Mouse (Mus musculus): Measurements from ENCODE around the gene Immp2l.
A peak's percentile ranks its signal among the peaks of the same experiment; 100 is the strongest.

Immp2l gene

DNA sequence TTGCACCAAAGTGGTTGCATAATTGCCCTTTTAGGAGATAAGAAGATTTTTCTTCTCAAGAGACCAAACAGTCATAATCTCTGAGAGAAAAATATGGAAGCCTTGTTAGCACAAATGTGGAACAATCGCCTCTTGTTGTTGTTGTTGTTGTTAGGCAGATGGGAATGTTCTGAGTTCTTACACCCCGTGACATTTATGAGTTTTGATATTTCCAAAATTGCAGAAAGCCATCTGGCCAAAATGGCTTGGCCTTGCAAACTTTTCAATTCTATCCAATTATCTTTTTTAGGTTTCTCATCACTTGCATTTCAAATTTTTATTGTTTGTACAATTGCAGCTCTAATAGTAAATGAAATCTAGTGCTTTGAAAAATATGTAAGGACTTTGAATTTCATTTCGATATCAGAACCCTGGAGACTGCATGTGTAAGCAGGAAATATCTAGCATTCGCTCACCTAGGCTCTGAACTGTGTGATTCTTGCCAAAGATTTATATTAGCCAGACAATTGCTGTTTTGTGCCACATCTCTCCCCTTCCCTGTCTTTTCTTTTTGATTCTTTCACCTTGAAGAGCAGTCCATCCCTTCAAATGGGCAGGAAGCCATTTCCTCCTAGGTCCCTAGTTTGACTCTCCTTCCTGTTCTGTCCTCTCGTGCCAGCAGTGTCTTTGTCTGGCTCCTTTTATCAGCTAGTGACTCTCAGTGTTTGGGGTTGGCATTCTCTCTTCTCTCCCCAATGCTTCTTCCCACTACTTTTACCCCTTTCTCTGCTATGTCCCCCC, 412.5 kb downstream of the Immp2l start:
- no peak for DNase-seq (ENCODE audit: low read depth)

DNA sequence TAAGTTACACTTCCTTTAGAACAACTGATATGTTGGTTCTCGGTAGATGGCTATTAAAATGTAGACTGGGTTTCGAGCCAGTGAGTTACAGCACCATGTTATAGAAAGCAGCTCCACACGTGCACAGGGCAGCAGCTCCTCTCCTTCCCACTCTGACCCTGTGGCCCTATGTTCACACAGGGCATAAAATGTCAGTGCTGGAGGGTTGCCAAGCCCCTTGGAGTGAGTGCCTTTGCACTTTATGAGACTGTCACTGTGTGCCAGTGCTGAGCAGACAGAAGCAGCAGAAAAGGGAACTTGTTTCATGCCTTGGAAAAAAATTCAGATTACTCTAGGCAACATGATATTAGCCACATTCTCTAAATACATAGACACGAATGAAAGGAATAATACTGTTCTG, 414.6 kb downstream of the Immp2l start:
- no peak for DNase-seq (ENCODE audit: low read depth)

DNA sequence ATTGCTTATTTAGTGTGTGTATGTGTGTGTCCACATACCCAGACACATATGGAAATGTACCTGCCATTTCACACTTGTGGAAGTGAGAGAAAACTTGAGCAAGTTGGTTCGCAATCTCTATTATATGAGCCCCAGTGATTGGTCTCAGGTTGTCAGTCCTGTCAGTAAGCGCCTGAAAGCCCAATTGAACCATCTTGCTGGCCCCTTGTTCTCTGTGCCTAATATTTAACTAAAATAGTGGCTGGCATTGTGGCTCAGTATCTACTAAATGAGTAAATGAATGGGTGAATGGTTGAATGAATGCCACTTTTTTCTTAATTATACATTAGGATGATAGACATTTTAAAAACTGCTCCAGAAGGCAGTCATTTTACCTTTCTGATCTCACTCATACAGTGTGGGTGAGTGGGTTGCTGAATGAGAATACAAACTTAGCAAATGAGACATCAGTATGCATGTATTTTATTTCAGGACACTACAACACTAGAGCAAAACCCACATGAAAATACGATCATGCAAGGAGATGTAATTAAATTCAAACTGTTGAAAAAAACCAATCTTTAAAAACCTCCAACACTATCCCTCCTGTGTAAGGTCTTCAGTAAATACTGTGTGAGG, 444.6 kb downstream of the Immp2l start:
- DNase-seq (ENCODE audit: low read depth), result no peak

DNA sequence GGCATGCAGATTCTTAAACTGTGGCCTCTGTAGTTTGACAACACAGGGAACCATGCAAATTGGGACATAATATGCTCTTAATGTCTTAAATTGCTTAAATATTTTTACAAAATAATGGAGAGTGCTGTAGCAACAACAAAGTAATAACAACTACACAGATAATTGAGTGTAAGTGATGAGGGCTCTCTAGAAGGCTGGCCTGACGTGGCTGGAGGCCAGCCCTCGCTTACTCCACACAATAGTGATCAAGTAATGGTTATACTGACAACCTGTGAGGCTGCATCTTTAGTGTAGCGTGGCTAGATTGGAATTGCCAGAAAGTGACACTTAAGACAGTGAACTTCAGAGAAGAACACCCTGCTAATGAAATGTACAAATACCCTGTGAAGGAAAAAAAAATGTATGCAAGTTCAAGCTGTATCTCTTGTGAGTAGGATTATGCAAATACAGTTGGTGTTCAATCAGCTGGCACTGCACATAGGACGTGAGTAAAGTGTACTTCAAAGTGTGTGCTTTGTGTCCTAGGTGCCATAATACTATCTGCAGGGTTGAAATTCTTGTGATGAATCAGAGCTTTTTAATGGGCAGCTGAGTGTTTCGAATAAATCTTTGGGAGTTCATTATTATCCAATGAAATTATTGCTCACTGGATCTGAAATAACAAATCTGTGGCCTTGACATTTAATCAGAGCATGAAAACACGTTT, 445.4 kb downstream of the Immp2l start:
- DNase-seq (ENCODE audit: low read depth), result no peak

DNA sequence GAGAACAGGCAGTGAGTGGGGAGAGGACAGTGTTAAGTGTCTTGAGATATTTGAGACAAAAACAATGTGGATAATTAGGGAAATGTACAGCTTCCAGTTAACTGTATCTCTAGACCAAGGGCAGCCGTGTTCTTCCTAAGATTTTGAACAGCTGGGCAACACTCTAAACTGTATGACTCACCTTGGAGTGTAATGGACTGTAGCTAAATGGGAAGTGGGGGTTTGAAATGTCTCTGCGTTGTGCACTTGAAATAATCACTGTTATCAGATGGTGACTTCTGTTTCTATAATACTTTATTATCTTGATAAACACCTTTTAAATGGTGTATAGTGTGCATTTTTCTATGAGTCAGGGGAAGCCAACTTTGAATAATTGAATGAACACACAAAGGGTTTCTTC, 457.6 kb downstream of the Immp2l start:
- DNase-seq (ENCODE audit: low read depth), result no peak

DNA sequence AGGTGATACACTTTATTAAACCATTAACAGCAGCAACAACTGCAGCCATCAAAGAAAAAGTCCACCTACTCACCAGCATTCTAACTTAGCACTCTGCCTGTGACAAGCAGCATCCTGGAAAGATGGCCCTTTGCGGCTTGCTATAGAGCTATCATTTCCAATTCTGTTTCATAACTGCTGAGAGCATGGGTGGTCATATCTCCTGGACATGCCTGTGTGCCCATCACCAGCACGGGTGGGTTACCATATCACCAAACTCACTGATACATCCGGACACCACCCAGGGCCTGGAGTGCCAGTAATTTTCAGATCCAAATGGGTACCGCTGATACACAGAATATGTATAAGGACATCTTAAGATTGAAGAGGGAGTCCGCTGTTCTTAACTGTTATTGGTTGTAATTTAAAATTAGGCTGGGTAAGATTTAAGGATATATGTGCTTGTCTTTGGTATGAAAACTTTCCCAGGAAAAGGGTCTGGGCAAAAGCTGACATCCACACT, 459.3 kb downstream of the Immp2l start:
- DNase-seq (ENCODE audit: low read depth), result no peak

DNA sequence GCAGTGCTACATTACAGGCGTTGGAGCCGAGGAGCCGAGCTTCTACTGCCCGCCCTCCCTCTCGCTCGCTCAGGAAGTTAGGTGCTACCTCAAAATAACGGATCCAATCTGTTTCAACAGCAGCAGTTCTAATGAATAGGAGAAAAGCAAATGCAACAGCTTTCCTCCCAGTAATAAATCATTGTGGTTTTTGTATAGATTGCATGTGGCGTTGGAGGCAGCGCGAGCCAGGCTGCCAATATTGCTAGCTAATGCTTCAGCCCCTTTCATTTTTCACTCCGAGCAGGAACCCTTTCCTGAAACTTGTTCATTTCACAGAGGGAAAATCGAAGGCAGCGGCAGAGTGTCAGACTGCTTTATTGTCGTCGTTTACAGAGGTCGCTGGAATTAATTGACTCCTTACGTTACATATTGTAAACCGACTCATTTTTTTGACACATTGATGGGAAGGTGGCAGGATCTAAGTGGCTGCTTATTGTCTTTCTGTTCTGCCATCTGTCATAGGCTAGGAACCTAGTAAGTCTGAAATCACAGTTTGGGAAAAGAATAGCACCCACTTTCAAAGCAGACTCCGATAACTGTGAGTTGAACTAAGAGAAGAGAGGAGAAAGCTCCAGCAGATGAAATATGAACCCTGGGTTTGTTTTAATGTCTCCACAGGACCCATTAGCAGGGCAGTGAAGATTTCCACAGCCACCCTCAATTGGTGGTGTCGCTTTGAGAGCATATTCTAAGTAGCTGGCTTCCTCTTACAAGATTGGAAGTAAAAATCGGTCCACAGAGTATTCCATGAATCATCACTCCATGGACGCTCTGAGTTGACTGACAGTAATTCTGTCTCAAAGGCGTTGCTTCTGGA, 459.9 kb downstream of the Immp2l start:
- peak; percentile 16 for DNase-seq (ENCODE audit: low read depth)

DNA sequence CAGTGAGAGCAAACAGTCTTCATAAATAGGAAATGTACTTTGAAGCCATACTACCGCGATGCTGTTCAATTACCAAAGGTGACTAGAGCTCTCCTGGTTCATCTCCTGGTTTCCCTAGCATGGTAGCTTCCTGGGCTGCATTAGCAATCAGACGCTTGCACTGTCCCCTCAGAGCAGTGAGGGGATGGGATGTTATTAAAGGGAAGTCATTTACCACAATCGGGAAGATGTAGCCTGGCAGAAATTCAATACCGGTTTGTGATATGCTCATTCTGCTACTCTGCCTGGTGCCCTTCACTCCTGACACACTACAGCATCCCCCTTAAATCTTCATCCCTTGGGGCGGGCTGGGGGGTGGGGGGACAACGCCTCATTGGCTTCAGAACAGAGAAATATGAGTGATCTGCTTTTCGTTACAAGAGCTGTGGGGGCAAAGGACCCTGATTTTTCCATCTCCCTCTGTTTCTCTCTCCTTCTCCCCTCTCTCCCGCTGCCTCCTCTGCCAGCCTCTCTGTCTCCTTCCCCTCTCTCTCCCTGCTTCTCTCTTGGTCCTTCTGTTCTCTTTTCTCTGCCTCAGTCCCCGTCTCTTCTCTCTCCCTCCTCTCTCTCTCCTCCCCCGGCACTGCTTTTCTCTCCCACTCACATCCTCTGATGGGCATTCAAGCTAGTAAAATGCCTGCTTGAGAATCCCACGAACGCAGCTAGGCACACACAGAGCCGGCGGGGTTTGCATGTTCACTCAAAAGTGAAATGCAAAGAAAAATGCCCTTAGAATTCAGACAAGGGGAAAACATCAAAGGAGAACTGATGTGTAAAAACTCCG, 461.0 kb downstream of the Immp2l start:
- DNase-seq (ENCODE audit: low read depth), result peak; percentile 11

DNA sequence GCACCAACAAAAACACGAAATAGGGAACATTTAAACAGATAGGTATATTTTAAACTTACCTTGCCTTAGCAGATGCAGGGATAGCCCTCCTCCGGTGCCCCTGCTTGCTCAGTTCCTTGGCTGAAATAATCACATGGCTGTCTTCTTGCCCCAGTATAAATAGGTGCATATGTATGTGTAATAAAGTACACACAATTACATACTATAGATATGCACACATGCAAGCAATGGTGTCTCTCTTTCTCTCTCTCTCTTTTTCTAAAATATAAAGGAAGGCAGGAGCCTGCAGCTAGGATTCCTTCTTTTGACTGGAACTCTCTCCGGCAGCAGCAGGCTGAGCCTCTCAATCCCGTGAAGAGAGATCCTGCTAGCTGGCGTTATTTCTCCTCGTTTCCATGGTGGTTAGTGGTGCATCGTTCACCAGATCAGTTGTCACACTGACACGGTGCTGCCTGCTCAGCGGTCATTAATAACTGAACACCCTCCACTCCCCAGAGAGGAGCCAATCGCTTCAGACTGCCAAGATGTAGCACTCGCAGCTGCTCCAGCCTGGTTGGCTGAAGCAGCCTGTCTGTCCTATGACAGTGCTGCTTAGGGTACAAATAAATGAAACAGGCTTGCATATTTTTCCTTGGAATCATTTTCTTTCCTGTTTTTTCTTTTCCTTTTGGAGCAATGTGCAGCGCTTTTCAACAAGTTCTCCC, 461.8 kb downstream of the Immp2l start:
- peak; percentile 19 for DNase-seq (ENCODE audit: low read depth)

DNA sequence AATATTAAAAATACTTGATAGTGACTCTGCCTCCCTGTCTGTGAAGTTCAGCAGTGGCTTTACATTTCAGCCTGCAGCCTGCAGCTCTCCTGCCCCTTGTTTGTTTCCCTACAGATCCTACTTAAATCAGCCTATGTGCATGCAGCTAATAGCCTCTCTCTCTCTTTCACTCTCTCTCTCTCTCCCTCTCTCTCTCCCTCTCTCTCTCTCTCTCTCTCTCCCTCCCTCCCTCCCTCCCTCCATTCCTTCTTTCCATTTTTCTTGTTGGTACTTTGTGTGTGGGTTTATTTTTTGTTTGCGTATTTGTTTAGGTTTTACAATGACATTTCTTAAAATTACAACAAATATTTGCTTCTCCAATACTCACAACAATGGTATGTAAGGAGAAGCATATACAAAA, 462.4 kb downstream of the Immp2l start, which contains the start of gene Lrrn3:
Gene Lrrn3, minus strand, starts transcription at position 101 of the 400 bp plus-strand sequence.
- no peak for DNase-seq (ENCODE audit: low read depth)

DNA sequence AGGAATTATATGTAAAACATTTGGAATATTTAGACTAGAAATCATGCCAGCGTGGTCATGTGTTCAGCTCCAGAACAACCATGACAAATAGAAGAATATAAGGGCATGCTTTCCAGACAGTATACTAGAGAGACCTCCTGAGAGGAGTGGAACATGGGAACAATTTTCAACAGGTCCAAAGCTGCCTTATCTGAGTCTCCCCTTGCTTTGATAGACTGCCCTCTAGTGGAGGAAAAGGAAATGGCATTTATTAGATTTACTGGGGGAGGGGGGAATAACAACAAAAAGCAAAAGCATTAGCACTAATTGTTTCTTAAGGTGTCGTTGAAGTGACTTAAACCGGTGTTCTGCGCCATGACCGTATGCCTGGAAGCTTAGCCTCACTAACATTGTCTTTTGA, 463.1 kb downstream of the Immp2l start:
- peak; percentile 72 for DNase-seq (ENCODE audit: low read depth)

DNA sequence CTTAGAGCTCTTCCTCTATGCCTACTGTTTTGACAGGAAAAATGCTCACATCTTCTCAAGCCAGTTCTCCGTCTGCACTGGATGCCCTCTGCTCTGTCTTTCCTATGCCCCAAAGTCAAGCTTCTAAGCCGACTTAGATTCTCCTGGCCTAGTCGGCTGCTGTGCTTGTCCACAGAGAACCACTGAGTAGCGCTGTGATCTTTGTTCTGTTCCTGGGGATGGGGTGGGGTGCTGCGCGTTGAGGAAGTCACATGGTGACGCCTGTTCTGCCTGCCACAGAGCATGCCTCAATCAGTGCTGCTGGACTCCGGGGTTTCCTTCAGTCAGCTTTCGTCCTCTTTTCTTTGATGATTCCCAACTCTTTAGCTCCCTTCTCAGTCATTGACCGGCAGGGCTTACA, 470.7 kb downstream of the Immp2l start:
- DNase-seq (ENCODE audit: low read depth), result peak; percentile 41

DNA sequence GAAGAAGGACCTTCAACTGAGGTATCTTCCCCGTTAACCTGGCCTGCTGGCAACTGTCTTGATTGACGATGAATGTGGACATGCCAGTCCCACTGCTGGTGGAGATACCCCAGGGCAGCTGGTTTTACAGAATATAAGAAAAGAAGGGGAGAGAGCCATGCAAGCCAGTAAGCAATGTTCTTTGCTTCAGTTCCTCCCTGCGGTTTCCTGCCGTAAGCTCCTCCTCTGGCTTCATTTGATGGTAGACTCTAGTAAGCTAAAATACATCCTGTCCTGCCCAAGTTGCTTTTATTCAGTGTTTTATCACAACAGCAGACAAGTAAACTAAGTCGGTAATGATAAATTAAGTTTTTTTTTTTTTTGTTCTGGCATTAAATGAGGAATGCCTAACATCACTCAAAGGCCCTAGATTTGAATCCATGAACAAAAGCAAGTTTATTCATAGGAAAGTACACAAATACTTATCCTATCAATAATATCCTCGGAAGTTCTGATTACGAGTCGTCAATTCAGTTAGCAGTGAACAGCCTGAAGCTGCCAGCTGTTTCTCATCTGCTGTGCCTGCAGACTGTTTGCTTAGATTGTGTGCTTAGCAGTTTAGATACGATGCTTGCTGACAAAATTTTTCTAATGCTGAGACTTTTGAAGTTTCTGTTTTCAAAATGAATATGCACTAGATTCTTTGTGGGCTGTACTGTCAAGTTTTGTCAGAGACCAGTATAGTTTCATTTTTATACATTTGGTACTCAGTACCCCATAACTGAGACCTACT, 476.3 kb downstream of the Immp2l start:
- peak; percentile 59 for DNase-seq (ENCODE audit: low read depth)

DNA sequence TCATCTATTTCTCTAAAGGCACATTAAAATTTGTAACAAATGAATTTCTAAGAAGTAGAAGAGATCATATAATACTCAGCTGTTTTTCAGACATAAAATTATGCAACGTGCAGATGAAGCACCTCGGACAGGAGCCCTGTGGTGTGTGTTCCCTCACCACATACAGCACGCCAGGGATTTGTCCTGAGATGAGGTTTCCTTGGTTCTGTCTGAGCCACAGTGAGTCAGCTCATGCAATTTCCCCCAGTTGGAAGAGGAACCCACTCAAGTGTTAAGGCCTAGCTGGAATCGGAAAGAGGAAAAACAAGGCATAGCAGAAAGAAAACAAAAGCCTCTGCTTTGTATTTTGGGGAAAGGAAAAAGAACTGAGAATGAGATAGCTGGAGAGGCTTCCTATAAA, 484.7 kb downstream of the Immp2l start:
- DNase-seq (ENCODE audit: low read depth), result no peak

DNA sequence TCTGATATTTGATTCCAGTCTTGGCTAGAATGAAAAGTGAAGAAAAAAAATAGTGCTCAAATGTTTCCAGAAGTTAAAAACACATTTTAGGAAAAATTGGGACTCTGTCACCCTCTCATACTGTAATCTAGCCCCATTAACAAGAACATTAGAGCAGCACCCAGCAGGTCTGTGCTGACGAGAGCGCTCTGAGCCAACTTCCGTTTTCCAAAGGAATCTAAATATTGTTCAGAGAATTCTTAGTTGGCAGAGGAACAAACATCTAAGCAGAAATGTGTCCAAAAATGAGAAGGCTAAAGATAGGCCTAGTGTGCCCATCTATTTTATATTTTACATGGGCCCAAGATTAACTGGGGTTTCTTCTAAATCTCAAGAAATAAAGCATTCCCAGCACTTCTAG, 486.7 kb downstream of the Immp2l start:
- DNase-seq (ENCODE audit: low read depth), result no peak

DNA sequence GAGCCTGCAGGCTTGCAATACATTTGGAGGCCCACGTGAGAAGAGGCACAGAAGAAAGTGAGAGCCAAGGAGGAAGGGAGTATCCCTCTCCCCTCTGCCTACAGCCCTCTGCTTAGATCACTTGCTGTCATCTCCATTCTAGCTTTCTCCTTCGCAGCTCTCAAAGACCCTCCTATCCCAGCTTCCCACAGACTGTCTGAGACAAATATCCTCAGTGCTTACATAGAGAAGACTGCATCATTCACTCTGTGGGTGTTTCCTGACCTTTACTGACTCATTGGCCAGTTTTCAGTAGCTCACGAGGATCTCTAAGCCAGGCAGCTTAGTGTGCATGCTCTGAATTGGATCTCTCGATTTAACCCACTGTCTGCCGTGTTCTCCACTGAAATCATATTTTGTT, 495.0 kb downstream of the Immp2l start:
- DNase-seq (ENCODE audit: low read depth), result no peak

DNA sequence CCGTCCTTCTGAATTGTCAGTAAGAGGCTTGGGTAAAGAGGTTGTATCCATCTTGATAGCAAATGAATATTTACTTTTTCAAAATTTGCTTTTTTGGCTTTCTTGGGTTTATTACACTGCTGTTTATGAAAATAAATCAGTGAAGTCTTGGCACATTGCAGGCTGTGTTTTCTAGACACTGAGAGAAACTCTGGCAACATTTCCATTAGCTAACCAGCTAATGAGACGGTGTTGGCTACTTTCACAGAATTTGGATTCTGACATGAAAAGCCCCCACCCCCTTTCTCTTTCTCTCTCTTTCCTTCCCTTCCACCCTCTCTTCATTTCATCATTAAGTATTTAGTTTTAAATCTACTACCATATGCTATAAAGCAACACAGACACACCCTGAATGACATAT, 496.4 kb downstream of the Immp2l start:
- no peak for DNase-seq (ENCODE audit: low read depth)

DNA sequence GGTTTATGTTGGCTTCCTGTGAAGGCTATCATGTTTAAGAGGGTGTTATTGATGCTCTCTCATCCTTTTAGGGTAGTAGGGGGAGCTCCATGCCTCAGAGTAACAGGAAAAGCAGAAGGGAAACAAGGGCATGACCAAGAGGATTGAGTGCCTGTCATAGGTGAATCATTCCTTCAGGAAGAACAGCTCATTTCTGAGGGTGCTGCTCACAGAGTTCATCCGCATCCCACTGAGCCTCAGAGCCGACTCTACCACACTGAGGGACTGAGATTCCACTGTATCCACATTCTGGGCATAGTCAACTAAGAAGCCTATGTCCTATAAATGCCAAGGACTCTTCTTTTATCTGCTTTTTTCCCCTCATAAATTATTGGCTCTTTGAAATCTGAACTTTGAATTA, 497.8 kb downstream of the Immp2l start:
- DNase-seq (ENCODE audit: low read depth), result no peak

DNA sequence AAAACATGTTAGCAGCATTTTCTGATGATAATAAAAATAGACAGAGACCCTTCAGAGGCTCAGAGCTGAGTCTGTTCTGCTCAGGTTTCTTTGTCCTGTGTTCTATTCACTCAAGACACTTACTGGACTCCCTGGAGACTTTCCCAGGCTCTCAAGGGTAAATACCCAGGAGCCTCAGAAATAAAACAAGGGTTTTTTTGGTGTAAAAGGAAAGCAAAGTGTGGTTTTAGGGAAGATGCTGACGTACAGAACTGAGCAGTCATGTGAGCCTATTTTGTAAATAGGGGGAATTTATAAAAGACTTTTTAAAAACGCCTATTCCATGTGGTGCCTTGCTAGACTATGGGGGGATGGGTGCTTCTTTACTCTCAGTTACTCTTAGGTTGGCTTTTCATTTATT, 502.8 kb downstream of the Immp2l start:
- no peak for DNase-seq (ENCODE audit: low read depth)

DNA sequence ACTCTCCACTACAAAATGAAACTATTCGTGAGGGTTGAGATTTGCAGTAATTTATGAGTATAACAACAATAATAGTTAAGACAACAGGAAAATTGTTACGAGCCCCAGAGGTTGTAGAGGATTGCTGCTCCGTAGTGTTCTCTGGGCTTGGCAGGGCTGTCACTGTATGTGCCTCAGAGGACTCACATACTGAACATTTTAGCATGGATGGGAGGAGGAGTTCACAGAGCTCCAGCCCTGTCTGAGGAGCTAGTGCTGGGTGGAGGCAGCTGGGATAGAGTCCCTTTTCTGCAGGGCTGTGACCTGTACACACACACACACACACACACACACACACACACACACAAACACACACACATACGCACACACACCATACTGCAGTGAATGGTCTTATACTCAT, 504.5 kb downstream of the Immp2l start:
- no peak for DNase-seq (ENCODE audit: low read depth)

Measured in naive thymus-derived CD4-positive, alpha-beta T cell, adult 2 months (primary cell).